Mouse (Mus musculus) MN1 (cell line): Measurements from ENCODE around the gene Dmrtc2.
"Not testable (repeated sequence)": the region's sequence is repeated elsewhere in the genome, so short reads cannot be mapped to it uniquely, and the experiment has no call there.

Experiments used
- DNase-seq: peaks from one replicate; pipeline ENCODE4 v3.0.0-alpha.2; 2016; ENCODE audit warnings: low spot score

The Dmrtc2 gene

GRCm38 (mm10) chr7:24869532-24870165 lies at the start of gene Dmrtc2, which contains the start of gene Lypd4:
Gene Dmrtc2 (plus strand): TSS chr7:24870057.
Gene Lypd4 (minus strand): TSS chr7:24869941.
- no peak for DNase-seq

- no peak for DNase-seq
These were observed 45.4 kb upstream of the Dmrtc2 start for GRCm38 (mm10) chr7:24824452-24824851.

- no peak for DNase-seq
These were observed 42.7 kb upstream of the Dmrtc2 start for GRCm38 (mm10) chr7:24827181-24827580.

DNA sequence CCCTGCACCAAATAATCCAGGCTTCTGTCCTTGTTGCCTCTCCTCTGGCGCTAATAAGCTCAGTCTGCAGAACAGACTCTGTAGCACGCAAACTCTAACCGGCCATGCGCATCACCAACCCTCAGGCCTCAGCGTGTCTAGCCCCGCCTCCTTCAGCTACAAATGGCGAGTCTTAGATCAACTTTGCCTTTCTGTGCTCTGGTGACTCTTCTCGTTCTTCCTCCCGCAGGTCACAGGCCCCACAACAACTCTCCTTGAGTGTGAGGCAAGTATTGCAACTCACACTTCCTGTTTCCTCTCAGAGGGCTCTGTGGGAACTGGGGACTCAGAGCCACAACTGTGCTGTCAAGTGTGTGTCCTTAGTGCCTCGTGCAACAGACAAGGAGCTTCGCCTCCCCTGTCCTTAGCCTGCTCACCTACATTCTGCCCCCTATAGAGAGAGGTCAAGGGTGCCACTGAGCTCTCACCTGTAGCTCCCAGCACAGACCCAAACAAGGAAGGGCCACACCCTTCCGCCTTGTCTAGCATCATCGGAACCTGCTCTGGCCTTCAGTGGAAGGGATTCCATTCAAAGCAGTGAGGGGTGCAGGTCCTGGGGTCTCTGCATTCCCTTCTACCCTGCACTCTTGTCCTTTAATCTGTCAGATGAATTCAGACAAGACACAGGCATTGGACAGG lies 31.0 kb upstream of the Dmrtc2 start:
- not testable (repeated sequence) for DNase-seq

DNA sequence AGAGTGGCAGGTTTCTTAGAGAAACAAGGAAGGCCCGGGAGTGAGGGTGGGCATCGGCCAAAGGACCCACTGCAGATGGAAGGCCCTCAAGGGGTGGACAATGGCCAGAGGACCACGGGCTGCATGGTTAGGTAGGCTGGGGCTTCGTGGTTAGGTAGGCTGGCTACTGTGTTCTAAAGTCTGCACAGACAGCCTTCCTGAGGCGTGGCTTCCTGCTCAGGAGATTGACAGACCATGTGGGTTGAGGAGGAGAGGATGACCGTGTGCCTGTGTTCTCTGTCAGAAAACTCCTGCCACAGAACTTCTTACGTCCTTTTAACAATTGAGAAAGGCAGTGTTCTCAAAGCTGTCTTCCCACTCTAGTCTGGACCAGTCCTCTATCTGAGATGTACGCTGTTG lies 30.4 kb upstream of the Dmrtc2 start:
- no peak for DNase-seq

DNA sequence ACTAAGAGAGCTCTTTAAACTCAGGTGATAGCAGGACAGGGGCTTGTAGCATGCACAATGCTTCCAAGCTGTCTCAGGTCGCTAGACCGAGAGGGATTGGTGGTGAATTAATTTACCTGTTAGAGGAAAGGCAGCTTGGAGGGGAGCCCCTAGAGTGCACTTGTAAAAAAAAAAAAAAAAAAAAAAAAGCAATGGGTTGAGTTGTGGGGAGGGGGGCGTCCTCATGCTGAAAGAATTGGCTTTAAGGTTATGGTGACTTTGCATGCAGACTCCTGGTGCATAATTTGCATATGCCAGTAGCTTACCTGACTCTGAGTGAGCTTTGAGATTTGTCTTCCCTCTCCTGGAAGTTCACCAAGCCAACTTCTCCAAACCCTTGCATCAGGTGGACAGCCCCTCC lies 29.5 kb upstream of the Dmrtc2 start:
- no peak for DNase-seq

- no peak for DNase-seq
These were observed 28.8 kb upstream of the Dmrtc2 start for GRCm38 (mm10) chr7:24841009-24841408.

DNA sequence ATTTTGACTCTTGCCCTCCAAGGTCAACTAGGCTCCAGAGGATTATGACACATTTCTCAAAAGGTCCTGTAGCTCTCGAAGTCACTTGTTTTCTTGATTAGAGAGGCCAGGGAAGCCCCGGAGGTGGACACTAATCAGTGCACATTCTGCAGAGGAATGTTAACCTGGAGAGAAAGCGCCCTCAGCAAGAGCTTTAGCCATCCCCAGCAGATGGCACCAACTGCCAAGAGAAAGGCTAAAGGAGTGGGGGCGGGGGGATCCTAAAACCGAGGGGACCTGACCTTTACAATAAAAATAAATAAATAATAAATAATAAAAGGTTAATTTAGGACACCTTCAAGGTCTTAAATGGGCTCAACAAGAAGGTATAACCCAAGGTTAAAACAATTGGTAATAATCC lies 25.7 kb upstream of the Dmrtc2 start:
- no peak for DNase-seq

DNA sequence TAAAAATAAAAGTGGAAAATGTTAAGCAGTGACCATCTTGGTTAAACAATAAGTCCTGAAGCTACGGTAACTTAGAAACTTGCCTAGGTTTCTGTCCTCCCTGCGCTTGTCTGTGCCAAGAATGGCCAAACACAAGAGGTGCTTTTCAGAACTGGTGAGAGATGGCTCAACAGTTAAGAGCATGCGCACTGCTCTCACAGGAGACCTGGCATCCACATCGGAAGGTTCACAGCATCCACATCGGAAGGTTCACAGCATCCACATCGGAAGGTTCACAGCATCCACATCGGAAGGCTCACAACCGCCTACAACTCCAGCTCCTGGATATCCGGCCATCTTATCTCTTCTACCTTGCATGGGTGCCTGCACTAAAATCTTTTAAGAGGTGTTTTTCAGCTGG lies 24.7 kb upstream of the Dmrtc2 start:
- no peak for DNase-seq

DNA sequence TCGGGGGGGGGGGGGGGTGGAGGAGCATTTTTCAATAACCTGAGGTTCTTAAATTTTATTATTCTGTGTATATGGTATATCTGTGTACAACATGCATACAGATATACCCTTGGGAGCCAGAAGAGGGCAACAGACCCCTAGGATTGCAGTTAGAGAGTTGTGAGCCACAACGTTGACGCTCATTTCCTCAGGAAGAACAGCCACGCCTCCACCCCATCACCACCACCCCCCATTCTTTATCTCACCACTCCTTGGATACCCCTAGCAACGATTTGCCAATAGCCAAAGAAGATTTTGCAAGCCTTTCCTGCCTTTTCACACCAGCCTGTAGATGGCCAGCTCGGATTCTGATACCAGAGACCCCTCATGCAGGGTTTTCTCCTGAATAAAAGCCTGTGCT lies 24.1 kb upstream of the Dmrtc2 start:
- peak; percentile 13 for DNase-seq

- DNase-seq = not testable (repeated sequence)
These were observed 23.3 kb upstream of the Dmrtc2 start for GRCm38 (mm10) chr7:24846576-24846975.

DNA sequence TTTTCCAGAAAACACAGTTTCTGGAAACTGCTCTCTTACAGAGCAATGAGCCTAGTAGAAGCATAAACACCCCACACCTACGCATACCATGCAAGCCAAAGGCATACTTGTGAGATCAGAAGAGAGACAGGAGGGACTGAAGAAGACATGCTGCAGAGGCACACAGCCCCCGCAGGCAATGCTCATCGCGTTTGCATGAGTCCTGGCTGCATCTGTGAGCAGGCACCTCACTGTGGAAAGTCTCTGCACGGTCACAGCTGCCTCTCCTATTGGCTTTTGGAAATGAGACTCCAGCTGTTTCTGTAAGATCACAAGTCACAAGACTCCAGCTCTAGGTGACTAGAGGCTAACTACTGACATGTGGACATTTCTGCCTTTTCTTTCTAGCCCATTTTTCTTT lies 19.7 kb upstream of the Dmrtc2 start:
- DNase-seq = peak; percentile 34

- DNase-seq = peak; percentile 59
These were observed 19.0 kb upstream of the Dmrtc2 start for GRCm38 (mm10) chr7:24850899-24851303.

- no peak for DNase-seq
These were observed 18.1 kb upstream of the Dmrtc2 start for GRCm38 (mm10) chr7:24851596-24852325.

- peak; percentile 50 for DNase-seq
These were observed 17.2 kb upstream of the Dmrtc2 start for GRCm38 (mm10) chr7:24852557-24853232.

- DNase-seq = no peak
These were observed 16.7 kb upstream of the Dmrtc2 start for GRCm38 (mm10) chr7:24853233-24853563.

GRCm38 (mm10) chr7:24853695-24854094 lies 16.2 kb upstream of the Dmrtc2 start:
- DNase-seq = no peak

DNA sequence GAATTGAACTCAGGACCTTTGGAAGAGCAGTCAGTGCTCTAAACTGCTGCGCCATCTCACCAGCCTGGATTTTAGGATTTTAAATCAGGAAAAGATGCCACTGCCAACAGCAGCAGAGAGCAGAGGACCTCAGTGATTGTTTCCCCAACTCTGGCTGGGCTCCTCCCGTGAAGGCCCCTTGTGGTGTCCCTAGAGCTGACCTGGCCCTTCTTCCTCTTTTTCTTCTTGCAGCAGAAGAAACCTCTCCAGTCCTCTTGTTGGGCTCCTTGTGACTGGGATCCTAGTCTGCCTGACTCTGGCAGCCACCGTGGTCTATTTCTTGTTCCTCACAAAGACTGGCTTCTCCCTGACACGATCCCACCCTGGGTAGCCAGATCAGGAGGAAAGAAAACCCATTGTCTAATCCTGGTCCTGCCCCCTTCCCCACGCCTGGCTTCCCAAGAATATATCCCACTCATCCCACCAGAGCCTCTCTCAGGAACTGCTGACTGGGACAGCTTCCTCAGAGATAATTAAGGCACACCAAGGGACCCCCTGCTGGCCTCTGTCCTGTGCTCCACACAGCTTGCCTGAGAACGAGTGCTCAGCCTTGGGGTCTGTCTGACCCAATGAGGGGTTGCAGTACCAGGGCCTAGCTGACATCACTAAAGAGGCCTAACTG lies 13.3 kb upstream of the Dmrtc2 start:
- DNase-seq = no peak

GRCm38 (mm10) chr7:24859234-24859633 lies 10.6 kb upstream of the Dmrtc2 start:
- no peak for DNase-seq

DNA sequence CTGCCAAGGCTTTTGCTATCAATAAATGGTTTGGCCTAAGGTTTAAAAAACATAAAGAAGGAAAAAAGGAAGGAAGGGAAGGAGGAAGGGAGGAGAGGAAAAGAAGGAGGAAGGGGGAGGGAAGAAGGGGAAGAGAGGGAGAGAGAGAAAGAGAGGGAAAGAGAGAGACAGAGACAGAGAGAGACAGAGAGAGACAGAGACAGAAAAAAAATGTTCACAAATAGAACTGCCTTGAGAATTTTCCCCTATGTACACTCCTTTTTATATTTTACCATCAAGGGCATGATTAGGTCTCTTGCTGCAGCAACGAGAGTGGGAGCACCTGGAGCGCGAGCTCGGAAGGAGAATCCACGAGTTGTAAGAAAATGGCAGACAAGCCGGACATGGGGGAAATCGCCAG lies 7.9 kb upstream of the Dmrtc2 start, which contains the start of gene Gm9844:
TSS of gene Gm9844 (plus strand) at position 301 of the 400 bp plus-strand sequence.
- DNase-seq = no peak

GRCm38 (mm10) chr7:24862853-24863252 lies 7.0 kb upstream of the Dmrtc2 start:
- no peak for DNase-seq

DNA sequence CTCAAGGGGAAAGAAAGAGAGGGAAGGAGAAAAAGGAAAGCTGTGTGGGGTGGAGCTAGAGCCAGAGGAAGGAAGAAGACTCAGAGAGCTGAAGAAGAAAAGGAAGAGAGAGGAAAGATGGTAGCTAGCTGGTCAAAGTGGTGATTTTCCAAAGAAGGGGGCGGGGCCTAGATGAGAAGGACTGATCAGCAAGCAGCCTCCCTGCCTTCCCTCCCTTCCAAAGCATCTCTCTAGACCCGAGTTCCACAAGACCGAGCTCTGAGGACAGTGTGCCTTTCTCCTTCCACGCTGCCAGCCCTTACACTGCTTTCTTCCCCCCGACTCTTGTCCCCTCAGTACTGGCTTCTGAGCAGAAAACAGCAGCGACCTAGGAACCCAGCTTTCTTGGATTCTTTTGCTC lies 5.7 kb upstream of the Dmrtc2 start:
- DNase-seq = peak; percentile 50
